Mouse (Mus musculus): Measurements from ENCODE around the gene Tnnt3.

The Tnnt3 gene

GRCm38 (mm10) chr7:142498575-142498974 is at the start of gene Tnnt3:
Gene Tnnt3 (plus strand): TSS chr7:142498836.
- DNase-seq (ENCODE audit: low spot score), result no peak

GRCm38 (mm10) chr7:142449038-142449617 is 49.5 kb upstream of the Tnnt3 start:
- no peak for DNase-seq (ENCODE audit: low spot score)

GRCm38 (mm10) chr7:142454706-142455105 is 43.9 kb upstream of the Tnnt3 start:
- no peak for DNase-seq (ENCODE audit: low spot score)

- DNase-seq (ENCODE audit: low spot score), result no peak
Measured at GRCm38 (mm10) chr7:142455251-142455650, 43.4 kb upstream of the Tnnt3 start.

- DNase-seq (ENCODE audit: low spot score), result no peak
Measured at GRCm38 (mm10) chr7:142456806-142457205, 41.8 kb upstream of the Tnnt3 start.

- no peak for DNase-seq (ENCODE audit: low spot score)
Measured at GRCm38 (mm10) chr7:142457227-142457811, 41.3 kb upstream of the Tnnt3 start.

GRCm38 (mm10) chr7:142458026-142458425 is 40.6 kb upstream of the Tnnt3 start:
- DNase-seq (ENCODE audit: low spot score), result no peak

GRCm38 (mm10) chr7:142458676-142459298 is 39.8 kb upstream of the Tnnt3 start:
- DNase-seq (ENCODE audit: low spot score), result no peak

GRCm38 (mm10) chr7:142459299-142459691 is 39.3 kb upstream of the Tnnt3 start:
- DNase-seq (ENCODE audit: low spot score), result no peak

- no peak for DNase-seq (ENCODE audit: low spot score)
Measured at GRCm38 (mm10) chr7:142460636-142461077, 38.0 kb upstream of the Tnnt3 start, which contains the start of gene Lsp1. Gene Lsp1 (plus strand): TSS chr7:142460809.

- no peak for DNase-seq (ENCODE audit: low spot score)
Measured at GRCm38 (mm10) chr7:142461446-142461845, 37.2 kb upstream of the Tnnt3 start.

- no peak for DNase-seq (ENCODE audit: low spot score)
Measured at GRCm38 (mm10) chr7:142462190-142462589, 36.4 kb upstream of the Tnnt3 start.

- no peak for DNase-seq (ENCODE audit: low spot score)
Measured at GRCm38 (mm10) chr7:142462594-142463078, 36.0 kb upstream of the Tnnt3 start.

- no peak for DNase-seq (ENCODE audit: low spot score)
Measured at GRCm38 (mm10) chr7:142470171-142470691, 28.4 kb upstream of the Tnnt3 start.

GRCm38 (mm10) chr7:142470808-142471413 is 27.7 kb upstream of the Tnnt3 start:
- DNase-seq (ENCODE audit: low spot score), result no peak

- no peak for DNase-seq (ENCODE audit: low spot score)
Measured at GRCm38 (mm10) chr7:142471414-142471861, 27.2 kb upstream of the Tnnt3 start.

GRCm38 (mm10) chr7:142471884-142472570 is 26.6 kb upstream of the Tnnt3 start:
- DNase-seq (ENCODE audit: low spot score), result no peak

GRCm38 (mm10) chr7:142472936-142473335 is 25.7 kb upstream of the Tnnt3 start:
- no peak for DNase-seq (ENCODE audit: low spot score)

GRCm38 (mm10) chr7:142473476-142473875 is 25.2 kb upstream of the Tnnt3 start:
- no peak for DNase-seq (ENCODE audit: low spot score)

GRCm38 (mm10) chr7:142474799-142475198 is 23.8 kb upstream of the Tnnt3 start:
- no peak for DNase-seq (ENCODE audit: low spot score)

- no peak for DNase-seq (ENCODE audit: low spot score)
Measured at GRCm38 (mm10) chr7:142475641-142476040, 23.0 kb upstream of the Tnnt3 start.

- no peak for DNase-seq (ENCODE audit: low spot score)
Measured at GRCm38 (mm10) chr7:142476271-142476670, 22.4 kb upstream of the Tnnt3 start.

Measured in urinary bladder, postnatal 10 days (tissue).